Mouse (Mus musculus) adrenal gland, postnatal 10 days (tissue): ENCODE data around the gene 2310034G01Rik. TPM values are rescaled to one million over a fixed set of nuclear protein-coding genes. Genes with fewer than 3 reads are reported as not detected.

Experiments used
- DNase-seq: peaks from one replicate; pipeline ENCODE4 v3.0.0; 2021; ENCODE audit warnings: mixed read lengths
- total RNA-seq, 2 experiments: library from RNA; stranded (reverse); gene quantifications; 2 replicates each; pipeline ENCODE4 v1.2.3; 2021

2310034G01Rik gene
- total RNA-seq, 2 experiments from 2014 or later = 0.33 to 0.58 TPM

DNA sequence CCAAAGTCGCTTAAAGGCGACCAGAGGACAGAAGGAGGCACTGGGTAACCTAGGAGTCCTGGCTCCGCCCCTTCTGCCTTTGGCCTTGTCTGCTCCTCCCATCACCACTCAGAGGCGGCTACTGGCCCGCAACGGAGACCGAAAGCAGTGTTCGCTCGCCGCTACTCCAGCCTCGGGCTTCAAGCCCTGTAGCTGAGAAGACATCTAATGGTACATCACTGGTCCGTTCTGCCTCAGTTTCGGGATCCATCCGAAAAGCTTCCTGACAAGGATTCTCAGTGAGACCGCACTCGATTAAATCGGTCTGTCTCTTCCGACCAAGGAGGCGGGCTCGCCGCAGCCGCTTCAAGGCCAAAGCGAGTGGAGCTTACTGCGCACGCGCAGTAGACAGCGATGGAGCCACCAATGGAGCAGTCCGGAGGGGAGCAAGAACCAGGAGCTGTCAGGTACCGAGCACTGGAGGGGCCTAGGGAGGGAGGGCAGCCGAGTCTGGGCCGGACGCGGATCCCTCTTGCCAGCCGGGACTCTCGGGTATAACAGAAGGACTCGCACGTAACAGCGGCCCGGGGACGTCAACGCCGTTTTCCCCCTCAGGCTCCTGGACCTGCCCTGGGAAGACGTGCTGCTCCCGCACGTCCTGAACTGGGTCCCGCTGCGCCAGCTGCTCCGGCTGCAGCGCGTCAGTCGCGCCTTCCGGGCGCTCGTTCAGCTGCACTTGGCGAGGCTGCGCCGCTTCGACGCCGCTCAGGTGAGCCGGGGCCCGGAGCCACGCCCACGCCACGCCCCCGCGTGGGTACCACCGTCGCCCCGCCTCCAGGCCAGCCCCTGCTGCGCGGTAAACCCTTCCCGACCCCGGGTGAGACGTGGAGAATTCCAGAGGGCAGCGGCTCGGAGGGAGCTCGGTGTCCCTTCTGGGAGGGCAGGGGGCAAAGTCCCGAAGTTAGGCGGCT is 21.7 kb downstream of the 2310034G01Rik start, which contains the start of gene Fbxl15:
TSS of gene Fbxl15 (plus strand) at position 104 of the 950 bp plus-strand sequence.
- peak; percentile 94 for DNase-seq

DNA sequence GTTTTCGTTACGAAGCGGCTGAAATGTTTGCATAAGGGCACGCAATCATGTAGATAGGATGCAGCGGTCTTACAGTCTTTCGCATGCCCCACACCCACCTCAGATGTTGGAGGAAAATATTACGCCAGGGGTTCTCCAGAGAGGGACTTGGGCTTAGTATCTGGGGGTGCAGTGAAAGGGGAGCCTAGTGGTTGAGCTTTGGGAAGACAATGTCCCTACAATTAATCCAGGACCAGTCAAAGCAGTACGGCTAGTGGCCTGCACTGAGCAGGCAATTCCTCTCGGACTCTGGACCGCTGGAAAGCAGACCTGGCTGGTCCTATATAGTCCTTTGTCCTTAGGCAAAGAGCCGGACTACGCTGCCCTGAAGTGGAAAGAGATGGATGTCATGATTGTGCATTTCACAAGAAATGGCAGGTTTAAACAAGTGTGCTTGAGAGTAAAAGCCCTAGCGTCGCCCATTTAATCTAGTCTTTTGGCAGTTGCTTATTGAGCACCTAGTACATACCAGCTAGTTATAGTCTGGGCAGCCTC is 22.5 kb downstream of the 2310034G01Rik start:
- DNase-seq = no peak

DNA sequence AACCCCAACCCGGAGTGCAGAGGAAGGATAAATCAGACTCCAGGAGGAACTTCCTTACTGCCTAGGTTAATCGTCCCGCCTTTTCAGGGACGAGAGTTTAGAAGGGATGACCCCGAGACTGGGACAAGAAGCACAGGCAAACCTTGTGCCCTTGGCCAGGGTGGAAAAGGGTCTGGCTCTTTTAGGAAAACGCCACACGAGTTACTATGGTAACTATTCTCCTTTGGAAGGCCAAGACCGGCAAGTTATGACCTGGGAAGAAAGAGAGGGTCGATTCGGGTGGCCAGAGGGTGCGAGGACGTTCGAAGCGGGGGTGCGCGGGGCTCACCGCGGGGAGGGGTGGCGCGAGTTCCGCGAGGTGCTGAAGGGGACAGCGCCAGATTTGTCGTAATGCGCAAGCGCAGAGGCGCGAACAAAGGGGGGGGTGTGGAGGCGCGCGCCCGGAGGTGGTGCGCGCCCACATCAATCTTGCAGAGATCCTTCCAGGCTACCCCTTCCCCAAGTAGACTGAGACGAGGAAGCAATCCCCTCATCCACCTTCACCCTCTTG is 23.3 kb downstream of the 2310034G01Rik start, which contains the start of gene Psd:
TSS of gene Psd (minus strand) at position 401 of the 550 bp plus-strand sequence.
- DNase-seq = peak; percentile 83

DNA sequence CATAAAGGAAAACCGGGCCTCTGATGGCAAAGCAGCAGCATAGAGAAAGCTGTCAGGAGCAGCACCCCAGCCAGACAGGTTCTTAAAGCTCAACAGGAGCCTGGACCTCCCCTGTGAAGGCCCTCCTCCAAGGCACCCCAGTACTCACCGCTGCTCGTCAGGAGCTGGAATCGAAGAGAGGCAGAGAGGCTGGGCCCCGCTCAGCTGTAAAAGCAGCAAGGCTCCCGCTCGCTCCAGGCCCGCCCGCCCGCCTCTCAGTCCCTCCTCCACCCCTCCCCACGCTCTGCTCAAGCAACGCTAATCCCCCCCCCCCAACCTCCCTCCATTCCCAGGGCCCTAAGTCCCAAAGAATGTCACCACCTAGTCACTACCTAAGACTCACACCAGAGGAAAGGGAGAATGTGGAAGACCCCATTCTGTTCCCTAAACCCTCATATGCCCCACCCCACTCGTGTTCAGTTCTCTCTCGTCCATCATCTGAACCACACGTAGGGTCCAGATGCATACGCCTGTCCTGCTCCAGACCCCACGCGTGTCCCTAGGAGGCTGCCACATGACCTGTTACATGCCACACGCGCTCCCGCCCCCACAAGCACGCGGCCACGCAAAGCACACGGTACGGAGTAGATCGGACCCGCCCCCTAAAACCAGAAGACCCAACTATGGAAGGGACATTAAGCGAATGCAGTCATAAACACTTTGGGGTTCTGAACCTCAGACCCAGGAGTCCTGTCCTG is 23.9 kb downstream of the 2310034G01Rik start:
- DNase-seq = no peak

DNA sequence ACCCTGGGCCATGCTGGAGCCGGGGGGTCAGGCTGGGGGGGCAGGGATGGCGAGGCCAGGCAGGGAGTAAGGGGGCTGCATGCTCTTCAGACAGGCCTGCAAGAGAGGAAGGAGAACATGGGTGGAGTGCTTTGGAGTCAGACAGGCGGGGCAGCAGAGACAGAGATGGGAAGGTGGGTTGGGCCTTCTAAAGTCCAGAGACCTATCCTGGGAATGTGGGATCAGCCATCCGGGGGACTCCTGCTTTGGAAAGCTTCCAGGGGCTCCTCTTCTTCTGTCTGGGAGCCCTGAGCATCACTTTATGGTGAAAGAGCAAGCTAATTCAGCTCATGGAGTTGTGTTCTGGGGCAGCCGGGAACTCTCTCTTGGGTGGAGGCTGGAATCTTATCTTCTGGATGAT is 25.2 kb downstream of the 2310034G01Rik start:
- DNase-seq = no peak

DNA sequence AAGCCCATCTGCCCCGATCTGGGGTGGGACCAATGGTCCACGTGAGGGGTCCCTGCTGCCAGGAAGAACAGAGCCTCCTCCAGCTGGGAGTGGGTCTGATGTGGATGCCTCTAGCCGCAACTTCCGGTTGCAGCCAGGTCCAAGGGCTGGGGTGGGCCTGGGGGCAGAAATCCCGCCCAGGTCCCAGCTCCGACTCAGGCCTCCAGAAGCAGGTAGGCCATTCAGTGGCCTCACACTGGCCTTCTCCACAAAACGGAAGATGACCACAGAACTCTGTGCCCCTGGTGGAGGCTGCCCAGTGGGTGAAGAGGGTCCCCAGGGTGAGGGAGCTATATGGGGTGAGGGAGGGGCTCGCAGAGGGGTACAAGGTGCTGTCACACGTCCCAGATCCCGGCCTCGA is 25.7 kb downstream of the 2310034G01Rik start:
- no peak for DNase-seq

DNA sequence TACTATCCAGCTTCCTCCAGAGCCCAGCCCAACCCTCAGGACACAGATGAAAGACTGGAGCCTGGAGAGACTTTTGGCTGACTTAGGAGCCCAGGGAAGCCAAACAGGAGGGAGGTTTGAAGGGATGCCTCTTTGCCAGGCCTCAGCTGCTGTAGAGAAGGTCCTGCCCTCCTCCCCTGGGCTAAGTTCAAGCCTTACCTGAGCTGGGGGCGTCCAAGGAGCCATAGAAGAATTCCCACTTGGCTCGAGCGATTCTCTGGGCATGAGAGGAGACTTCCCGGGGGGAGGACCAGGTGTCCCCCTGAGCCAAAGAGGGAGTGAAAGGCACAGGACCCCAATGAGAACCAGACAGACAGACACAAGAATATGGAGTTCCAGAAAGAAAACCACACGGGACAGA is 26.4 kb downstream of the 2310034G01Rik start:
- no peak for DNase-seq

DNA sequence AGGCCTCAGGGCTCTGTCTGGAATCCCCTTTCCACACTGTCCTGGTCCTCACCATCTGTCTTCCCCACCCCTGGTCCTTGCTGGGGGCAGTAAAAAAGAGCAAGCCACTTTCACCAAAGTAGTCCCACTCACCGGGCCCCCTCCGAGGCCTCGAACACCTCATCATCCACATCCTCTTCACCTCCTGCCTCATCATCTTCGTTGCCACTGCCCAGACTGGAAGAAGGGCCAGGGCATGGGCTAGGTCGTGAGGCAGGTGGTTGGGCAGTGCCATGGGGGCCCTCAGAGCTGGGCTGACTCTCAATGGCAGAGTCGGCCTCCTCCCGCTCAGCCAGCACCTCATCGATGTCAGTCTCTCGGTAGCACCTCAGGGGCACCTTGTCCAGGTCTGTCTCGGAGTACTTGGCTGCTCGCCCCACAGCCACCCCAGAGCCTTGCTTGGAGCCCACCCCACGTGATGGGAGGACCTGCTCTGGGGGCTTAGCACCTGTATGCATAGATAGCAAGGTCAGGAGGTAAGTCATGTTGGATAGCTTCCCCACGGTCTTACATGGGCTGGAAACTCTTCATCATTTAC is 27.0 kb downstream of the 2310034G01Rik start:
- no peak for DNase-seq

DNA sequence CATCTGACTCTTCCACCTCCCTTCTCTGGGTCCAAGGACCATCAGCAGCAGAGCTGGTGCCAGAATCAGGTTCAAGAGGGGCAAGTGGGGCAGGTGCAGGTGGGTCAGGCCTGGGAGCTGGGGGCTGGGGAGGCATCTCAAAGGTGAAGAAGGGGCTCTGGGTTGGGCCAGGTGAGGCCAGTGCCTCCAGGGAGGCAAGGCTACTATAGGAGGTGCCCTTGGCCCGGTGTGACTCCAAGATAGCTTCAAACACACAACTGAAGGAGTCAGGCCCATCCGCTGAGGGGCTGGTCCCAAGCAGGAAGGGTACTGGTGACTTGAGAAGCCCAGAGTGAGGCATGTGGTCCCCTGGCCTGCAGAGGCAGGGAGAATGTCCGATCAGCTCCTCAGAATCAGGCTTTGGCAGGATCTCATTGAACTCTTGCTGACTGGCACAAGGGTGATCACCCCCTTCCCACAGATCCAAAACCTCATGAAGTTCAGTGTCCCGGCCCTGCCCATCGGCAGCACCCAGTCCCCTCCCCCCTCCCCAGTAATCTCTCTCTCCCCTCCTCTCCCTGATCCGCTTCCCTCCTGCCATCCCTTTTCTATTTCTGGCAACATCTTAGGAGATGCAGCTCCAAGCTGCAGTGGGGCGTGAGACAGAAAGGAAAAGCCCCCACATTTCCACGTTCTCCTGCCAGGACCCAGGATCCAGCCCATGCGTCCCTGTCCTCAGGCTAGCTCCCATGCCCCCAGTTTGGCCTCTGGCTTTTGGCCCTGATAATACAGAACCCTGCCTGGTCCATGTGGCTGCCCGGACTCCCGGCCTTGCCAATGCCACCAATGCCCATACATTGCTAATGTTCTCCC is 27.7 kb downstream of the 2310034G01Rik start:
- no peak for DNase-seq

DNA sequence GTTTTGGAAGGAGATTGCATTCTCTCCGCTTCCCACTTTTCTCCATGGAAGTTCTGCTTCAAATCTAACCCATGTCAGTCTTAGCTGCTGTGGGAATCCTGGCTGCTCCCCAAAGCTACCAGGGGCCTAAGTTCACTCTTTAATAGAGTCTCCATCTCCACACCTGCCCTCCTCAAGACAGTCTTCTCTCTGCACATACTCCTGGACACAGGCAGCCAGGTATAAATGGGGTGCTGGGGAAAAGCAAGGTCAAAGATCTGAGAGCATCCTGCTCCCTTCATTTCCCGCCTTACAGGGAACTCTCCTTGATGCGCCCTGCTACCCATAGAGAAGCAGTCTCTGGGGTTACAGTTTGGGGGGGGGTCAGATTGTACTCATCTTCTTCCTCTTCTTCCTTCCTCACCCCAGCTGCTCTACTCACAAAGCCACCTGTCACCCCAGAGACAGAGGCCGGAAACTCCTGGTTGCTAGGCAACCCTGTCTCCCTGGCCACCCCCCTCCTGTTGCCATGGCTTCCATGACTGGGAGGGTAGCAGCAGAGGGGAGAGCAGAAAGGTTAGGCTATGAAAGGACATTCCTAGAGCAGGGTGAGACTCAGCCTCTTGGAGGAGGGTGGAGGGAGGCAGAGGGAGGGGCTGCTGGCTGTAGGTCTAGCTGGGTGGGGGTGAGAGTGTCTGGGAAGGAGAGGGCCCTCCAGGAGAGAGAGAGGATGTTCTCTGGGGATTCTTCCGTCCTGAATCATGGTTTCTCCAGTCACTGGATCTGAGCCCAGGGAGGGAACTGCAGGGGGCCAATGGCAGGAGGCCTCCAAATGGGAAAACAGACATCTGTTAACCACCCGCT is 28.8 kb downstream of the 2310034G01Rik start:
- DNase-seq = no peak

DNA sequence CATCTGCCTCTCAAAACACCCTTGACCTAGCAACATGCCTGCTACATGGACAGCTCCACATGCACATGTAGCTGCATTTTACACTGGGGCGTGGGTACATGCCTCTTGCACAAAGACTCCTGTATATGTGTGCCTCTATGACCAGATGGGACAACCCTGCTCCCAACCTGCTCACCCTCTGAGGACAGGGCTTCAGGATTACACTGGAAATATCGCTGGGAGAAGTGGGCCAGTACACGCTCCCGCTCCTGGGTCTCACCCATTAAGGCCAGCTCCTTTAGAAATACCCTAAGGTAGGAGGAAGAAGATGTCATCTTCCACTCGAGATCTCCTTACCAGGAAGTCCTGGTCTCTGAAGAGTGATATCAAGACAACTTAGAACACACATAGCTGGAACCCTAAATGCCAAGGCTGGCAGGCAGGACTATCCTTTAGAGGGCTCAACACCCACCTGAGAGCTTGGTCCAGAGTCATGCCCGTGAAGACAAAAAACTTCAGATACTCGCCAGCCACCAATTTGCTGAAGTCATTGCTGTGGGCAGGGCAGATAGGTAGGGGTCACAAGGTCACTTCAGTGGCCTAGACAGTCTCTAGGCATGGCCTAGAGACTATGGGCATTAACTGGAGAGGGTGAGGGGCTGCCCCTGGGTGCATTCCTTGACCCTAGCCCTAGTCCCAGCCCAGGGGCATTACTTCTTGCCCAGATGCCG is 29.9 kb downstream of the 2310034G01Rik start:
- peak; percentile 0 for DNase-seq

DNA sequence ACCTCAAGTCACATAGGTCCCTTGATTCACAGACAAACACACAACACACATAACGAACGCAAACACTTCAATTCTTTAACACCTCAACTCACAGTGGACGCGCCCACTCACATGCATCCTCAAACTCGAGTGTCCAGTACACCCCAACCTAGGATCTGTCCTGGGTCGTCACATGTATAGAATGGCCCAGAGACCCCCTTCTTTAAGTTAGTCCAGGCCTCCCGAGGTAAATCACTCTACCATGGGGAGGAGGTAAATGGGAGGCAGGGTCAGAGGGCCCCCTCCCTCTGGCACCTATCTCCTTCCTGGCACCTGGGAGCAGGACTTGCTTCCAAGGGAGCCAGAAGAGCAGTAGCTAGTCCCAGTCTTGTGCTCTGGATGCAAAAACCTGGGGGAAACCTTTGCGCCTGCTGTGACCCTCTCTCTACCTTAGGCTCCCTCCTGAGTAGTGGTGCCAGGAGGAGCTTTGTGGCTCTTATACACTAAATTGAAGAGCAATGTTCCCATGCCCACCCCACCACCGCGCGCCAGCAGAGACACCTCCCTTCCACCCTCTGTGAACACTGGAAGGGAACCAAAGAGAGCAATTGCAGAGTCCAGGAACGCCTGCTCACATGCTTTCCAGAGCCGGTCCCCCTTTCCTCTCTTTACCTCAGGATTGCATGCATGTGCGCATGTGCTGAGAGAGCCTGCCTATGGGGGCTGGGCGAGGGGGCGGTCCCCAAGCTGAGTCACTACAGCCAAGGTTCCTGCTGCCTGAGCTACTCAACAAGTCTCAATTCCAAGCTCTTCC is 31.3 kb downstream of the 2310034G01Rik start:
- peak; percentile 90 for DNase-seq

DNA sequence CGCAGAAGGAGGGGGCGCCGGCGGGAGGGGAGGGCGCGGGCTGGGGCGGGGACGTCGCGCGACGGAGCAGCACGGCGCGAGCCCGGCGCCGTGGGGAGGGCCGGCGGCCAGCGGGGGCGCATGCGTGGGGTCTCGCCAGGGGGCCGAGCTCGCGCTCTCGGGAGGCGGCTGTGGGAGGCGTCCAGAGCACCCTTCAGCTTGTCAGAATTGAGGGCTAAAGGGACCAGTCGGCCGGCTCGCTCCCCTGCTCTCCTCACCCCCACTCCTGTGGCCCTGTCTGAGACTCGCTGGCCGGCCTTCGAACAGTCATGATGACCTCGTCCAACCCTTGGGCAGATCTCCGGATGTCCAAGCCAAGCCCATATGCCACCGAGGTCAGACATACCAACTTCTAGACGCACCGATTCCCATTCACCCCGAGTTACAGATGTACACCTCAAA is 32.1 kb downstream of the 2310034G01Rik start:
- peak; percentile 55 for DNase-seq

DNA sequence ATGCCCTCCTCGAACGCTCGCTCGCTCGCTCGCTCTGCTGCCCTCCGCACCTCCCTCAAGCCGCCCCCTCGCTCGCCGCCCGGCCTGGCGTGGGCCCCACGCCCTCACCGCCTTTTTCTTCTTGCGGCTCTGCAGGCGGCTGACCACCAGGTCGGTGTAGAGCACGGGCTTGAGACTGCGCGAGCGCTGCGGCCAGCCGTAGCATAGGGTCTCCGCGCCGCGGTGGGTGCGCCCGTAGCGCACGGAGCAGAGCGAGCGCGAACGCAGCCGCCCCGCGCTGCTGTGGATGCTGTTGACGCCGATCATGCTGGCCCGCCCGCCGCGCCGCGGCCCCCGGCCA is 32.6 kb downstream of the 2310034G01Rik start:
- no peak for DNase-seq

DNA sequence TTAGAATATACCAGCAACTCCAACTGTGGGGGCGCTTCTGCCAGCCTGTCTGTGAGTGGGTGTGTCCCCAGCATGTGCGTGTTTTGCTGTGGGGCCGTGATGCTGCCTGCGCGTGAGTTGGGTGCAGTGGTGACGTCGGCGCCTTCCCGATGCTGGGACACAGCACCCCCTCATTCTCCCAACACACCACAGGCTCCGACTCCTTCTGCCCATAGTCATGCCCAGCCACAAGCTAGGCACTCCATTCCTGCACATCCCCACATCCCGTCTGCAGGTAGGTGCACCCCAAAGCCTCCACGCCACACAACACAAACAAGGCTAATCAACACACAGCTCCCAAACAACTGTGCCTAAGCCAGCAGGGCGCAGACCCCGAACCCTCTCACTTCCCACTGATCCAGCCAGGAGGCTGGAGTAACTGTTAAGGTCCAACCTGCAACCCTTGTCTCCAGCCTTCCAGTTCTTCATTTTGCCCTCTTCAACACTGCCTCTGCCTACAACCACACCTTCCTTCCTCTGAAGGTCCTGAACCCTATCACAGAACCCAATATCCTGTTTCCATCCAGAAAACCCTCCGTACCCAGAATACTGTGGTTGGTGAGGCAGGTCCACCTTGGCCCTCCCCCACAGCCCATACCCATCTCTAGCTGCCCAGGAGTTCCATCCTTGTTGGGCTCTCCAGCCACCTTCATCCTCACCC is 33.1 kb downstream of the 2310034G01Rik start:
- no peak for DNase-seq

DNA sequence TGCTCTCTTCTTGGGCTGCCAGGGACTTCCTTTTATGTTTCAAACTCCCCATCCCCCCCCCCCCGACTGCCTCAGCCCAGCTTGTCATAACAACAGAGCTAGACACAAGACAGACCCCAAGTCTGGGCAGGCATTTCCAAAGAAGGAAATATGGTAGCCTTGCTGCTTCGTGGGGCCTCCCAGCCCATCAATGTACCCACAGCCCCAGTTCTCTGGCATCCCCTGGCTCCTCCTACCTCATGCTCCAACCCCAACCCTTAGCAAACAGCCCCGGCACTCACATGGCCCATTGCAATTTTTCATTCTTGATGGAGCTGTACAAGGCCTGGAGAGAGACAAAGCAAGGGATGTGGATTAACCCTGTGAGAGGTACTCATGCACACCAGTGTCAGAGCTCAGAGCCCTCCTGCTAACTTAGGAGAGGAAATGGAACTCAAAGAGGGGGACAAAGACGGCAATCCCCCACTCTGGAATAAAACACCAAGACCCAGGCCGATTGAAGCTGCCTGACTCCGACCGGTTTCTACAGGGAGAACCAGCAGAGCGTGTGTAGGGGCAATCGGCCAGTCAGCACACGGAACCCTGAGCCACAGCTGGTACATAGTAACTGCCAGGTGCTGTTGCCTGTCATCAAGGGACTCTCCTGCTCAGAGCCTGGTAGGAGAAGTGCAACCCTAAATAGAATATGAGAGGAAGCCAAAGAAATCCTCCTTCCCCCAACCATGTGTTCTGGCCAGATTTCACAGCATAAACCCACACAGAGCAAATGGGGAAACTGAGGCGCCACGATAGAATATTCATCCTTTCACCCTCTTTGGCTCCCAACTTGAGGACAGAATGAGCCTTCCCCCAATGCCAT is 34.1 kb downstream of the 2310034G01Rik start:
- no peak for DNase-seq
